Mouse (Mus musculus) spleen, adult 2 months (tissue): ENCODE data around the gene Gm17455.

Experiments used
- CTCF ChIP-seq: fragments of 200-500 bp; IDR thresholded peaks from 2 replicates; pipeline ENCODE4 v1.5.1; 2011; ENCODE audit warnings: mild to moderate bottlenecking, inconsistent platforms; ENCODE audit not compliant: insufficient read depth, insufficient read length, insufficient replicate concordance; ENCODE audit errors: extremely low read depth
- POLR2A ChIP-seq: fragments of 200-500 bp; IDR thresholded peaks from 2 replicates; pipeline ENCODE4 v1.6.1; 2011; ENCODE audit warnings: low read depth, low read length, inconsistent platforms

DNA sequence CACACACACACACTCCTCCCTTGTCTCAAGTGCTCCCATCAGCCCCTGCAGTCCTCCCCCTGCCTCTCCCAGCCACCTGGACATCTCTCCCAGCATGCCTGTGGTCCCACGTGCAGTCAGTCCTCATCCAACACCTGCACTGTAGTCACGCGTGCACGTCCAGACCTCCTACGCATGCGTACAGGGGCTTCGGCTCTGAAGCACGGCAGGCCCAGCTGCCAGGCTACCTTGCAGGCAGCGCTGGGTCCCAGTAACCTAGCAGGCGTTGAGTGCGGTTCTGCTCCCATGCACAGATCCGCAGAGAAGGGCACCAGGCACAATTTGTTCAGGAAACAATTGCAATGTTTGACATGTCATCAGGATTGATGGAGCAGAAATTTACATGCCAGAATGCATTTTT is 47.7 kb downstream of the Gm17455 start:
- TF ChIP-seq CTCF (no peak), POLR2A (no peak)
